Mouse (Mus musculus) spleen, adult 2 months (tissue): ENCODE measurements around the gene Pak1.

Experiments
- CTCF ChIP-seq: fragments of 200-500 bp; IDR thresholded peaks from 2 replicates; pipeline ENCODE4 v1.5.1; 2011; ENCODE audit warnings: mild to moderate bottlenecking, inconsistent platforms; ENCODE audit not compliant: insufficient read depth, insufficient read length, insufficient replicate concordance; ENCODE audit errors: extremely low read depth
- POLR2A ChIP-seq: fragments of 200-500 bp; IDR thresholded peaks from 2 replicates; pipeline ENCODE4 v1.6.1; 2011; ENCODE audit warnings: low read depth, low read length, inconsistent platforms

DNA sequence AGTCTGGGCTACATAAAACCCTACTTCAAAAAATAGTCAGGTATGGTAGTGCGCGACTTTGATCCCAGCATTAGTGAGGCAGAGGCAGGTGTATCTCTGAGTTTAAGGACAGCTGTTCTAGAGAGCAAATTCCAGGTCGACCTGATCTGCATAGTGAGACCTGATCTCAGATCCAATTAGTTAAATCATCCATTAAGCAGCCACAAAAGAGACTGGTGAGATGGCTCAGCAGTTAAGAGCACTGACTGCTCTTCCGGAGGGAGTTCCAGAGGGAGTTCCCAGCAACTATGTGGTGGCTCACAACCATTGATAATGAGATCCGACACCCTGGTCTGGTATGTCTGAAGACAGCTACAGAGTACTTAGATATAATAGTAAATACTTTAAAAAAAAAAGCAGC, 4.8 kb upstream of the Pak1 start:
- TF ChIP-seq POLR2A (no peak), CTCF (no peak)
